Mouse (Mus musculus): ENCODE measurements around the gene Neurl1b. TPM values are rescaled to one million over a fixed set of nuclear protein-coding genes. Genes with fewer than 3 reads are reported as not detected.

Neurl1b gene
- polyA plus RNA-seq, 1 experiment from 2014 or later: 2.5 TPM

DNA sequence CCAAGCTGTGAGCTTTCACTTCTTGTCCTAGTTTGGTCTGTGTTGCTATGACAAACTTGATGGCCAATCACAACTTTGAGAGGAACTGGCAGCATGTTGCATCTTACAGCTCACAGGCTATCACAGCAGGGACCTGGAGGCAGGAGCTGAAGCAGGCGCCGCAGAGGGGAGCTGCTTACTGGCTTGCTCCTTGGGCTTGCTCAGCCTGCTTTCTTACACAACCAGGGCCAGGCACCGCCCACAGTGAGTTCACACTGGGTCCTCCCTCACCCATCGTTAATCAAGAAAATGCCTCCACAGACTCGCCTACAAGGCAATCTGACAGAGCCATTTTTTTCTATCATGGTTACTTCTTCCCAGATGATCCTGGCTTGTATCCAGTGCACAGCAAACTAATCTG, 72.6 kb downstream of the Neurl1b start:
- 61% methylated on average over 5 of the region's 5 CpGs for WGBS
- Histone ChIP-seq H3K27me3 (replicated peaks) (no peaks in the 10 kb centered on the region), H3K4me1 (no peaks in the 10 kb centered on the region), H3K4me2 (no peak overlapping the region), H3K36me3 (no peaks in the 10 kb centered on the region), H3K27ac (no peak overlapping the region), H3K9me3 (no peaks in the 10 kb centered on the region), H3K9ac (no peak overlapping the region), H3K4me3 (replicated peaks) (no peak overlapping the region)
- ATAC-seq (ENCODE audit: insufficient read depth, low FRiP score, low read depth): no peak

DNA sequence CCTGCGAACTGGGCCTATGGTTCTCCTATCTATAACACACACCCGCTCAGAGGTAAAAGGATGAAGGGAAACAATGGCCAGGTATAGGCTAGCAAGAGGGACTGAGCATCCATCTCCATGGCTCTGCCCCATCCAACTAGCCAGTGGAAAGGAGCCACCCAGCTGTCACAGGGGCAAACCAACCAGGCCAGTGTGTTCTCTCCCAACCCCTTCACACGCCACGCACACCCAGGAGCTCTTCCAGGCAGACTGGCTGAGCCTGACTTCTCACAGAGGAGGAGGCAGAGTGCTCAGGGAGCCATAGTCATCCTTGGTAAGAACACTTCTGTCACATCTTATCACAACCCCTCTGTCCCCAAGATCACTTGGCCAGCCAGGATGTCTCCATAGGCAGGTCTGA, 73.3 kb downstream of the Neurl1b start:
- Histone ChIP-seq H3K9me3 (no peaks in the 10 kb centered on the region), H3K27ac (no peak overlapping the region), H3K4me1 (no peaks in the 10 kb centered on the region), H3K9ac (no peak overlapping the region), H3K27me3 (replicated peaks) (no peaks in the 10 kb centered on the region), H3K36me3 (no peaks in the 10 kb centered on the region), H3K4me3 (replicated peaks) (no peak overlapping the region), H3K4me2 (no peak overlapping the region)
- ATAC-seq (ENCODE audit: insufficient read depth, low FRiP score, low read depth): no peak
- WGBS: 88% methylated on average over 4 of the region's 4 CpGs

DNA sequence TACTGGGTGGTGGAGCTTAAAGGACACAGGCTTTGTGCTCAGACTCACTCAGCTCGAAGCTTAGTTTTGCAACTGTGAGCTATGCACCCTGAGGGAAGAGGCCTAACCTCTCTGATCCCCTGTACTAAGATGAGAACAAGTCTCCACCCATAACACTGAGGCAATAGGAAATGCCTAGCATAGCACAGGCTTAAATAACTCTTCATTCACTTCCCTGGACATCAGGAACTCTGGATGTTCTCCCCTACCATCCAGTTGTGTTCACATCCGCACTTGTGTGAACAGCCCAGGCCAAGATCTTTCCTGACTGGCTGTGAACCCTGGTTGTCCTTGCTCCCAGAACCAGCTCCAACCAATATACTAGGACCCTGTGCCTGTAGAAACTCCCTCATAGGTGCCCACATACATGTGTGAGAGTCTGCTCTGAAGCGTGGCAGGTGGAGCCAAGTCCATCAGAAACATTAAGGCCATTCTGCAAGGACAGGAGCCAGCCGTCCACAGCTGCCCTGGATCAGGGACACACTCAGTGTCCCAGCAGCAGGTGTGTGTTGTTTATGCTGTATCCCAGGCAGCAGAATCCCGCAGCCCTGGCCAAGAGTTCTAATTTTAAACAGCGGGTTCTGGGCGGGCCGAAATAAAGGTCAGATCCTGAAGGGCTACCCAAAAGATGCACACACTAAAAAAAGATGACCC, 74.2 kb downstream of the Neurl1b start:
- no peak overlapping the region for H3K27ac ChIP-seq
- 64% methylated on average over 8 of the region's 8 CpGs for WGBS
- H3K27me3 ChIP-seq (replicated peaks): no peaks in the 10 kb centered on the region
- no peaks in the 10 kb centered on the region for H3K4me1 ChIP-seq
- no peak overlapping the region for H3K4me2 ChIP-seq
- no peak overlapping the region for H3K9ac ChIP-seq
- no peak overlapping the region for H3K4me3 ChIP-seq (replicated peaks)
- no peaks in the 10 kb centered on the region for H3K9me3 ChIP-seq
- ATAC-seq (ENCODE audit: insufficient read depth, low FRiP score, low read depth): no peak; the same call in 1 of the 2 replicates
- H3K36me3 ChIP-seq: no peaks in the 10 kb centered on the region

DNA sequence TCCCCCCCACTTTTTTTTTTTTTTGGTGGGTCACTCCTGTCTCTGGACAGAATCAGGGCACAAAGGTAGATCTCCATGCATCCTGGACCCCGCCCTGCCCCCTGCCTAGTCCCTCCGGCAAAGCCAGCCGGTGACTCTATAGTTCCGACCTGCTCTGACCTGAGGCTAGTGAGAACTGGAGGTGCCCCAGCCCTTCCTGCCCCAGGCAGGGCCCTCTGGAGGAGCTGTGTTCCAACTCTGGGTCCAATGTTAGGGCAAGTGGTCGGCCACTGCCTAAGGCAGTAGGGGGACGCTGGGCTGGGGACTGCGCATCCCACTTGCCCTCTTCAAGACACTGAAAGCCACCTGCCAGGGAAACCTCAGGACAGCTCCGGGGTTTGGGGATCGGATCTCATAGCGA, 75.4 kb downstream of the Neurl1b start:
- H3K27ac ChIP-seq: no peak overlapping the region
- H3K4me2 ChIP-seq: no peak overlapping the region
- no peaks in the 10 kb centered on the region for H3K4me1 ChIP-seq
- H3K36me3 ChIP-seq: no peaks in the 10 kb centered on the region
- no peaks in the 10 kb centered on the region for H3K27me3 ChIP-seq (replicated peaks)
- H3K4me3 ChIP-seq (replicated peaks): no peak overlapping the region
- no peak for ATAC-seq (ENCODE audit: insufficient read depth, low FRiP score, low read depth)
- H3K9me3 ChIP-seq: no peaks in the 10 kb centered on the region
- WGBS: 85% methylated on average over 10 of the region's 10 CpGs
- H3K9ac ChIP-seq: no peak overlapping the region

DNA sequence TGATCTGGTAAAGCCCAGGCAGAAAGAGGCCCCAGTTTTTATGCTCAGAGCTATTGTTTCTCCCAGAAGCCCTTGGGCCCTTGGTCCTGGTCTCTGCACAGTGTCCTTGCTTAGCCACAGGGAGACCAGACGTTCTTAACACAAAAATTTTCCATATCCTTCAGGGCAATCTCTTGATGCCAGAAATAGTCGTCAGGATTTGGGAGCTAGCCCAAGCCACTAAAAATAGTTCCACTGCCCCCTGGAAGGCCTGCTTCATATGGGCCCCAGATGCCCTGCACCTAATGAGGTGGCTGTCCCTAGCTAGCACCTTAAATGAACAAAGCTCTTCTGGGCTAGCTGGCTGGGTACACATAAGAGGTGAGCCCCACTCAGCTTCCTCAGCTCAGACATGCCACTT, 76.3 kb downstream of the Neurl1b start:
- Histone ChIP-seq H3K9me3 (no peaks in the 10 kb centered on the region), H3K4me3 (replicated peaks) (no peak overlapping the region), H3K36me3 (no peaks in the 10 kb centered on the region), H3K4me1 (no peaks in the 10 kb centered on the region), H3K9ac (no peak overlapping the region), H3K27me3 (replicated peaks) (no peaks in the 10 kb centered on the region), H3K4me2 (no peak overlapping the region), H3K27ac (no peak overlapping the region)
- 66% methylated on average over 2 of the region's 2 CpGs for WGBS
- ATAC-seq (ENCODE audit: insufficient read depth, low FRiP score, low read depth): no peak

DNA sequence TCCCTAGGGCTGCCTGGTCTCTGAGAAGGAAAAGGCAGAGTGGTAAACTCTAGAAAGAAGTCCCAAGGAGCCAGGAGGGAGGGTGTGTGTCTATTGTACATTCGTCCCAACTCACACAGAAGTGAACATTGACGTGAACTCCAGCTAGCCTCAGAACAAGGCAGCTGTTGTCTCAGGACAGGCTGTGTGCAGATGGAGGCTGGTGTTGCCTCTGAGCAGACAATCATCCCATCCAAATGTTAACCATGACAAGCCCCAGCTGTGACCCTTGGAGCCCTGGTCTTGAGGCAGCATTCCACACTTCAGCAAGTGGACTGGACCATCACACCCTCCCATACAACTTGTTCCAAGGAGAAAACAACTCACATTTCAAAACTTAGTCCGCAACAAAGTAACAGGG, 77.6 kb downstream of the Neurl1b start:
- Histone ChIP-seq H3K27ac (no peak overlapping the region), H3K4me3 (replicated peaks) (no peak overlapping the region), H3K36me3 (no peaks in the 10 kb centered on the region), H3K9ac (no peak overlapping the region), H3K9me3 (no peaks in the 10 kb centered on the region), H3K4me2 (no peak overlapping the region), H3K27me3 (replicated peaks) (no peaks in the 10 kb centered on the region), H3K4me1 (no peaks in the 10 kb centered on the region)
- 78% methylated on average over 3 of the region's 3 CpGs for WGBS
- no peak for ATAC-seq (ENCODE audit: insufficient read depth, low FRiP score, low read depth)

DNA sequence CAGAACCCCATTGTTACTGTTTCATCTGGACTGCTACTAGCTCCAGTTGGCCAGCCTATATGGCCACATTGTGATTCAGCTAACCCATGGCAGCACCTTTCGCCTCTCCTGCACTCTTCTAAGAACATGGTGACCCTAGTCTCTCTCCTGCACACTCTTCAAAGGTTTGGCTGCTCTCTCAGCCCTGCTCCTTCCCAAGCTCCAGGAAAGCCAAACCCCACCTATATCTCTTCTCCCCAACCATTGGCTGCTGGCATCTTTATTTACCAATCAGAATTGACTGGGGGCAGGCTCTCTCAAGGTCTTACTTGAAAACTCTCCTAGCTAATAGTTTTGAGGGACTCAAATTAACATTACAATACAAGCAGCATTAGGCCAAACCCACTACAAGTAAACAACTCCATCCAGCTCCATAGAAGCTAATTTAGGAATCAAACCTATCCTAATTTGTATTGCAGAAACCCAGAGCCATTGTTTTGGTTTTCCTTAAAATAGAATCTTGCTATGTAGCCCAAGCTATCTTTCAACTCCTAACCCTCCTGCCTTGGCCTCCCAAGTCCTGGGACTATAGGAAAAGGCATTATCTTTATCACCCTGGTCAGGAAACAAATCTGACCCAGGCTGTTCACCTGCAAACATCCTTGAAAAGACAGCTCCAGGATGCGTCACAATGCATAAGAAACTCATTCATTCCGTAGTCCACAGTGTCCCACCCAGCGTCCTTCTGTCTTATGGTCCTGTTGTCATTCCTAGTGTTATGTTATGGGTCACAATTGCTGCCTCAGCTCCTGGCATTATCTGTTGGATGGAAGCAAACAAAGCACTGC, 80.2 kb downstream of the Neurl1b start:
- H3K9me3 ChIP-seq: no peaks in the 10 kb centered on the region
- ATAC-seq (ENCODE audit: insufficient read depth, low FRiP score, low read depth): no peak
- no peak overlapping the region for H3K4me3 ChIP-seq (replicated peaks)
- no peak overlapping the region for H3K4me2 ChIP-seq
- H3K36me3 ChIP-seq: no peaks in the 10 kb centered on the region
- no peaks in the 10 kb centered on the region for H3K4me1 ChIP-seq
- H3K27me3 ChIP-seq (replicated peaks): no peaks in the 10 kb centered on the region
- WGBS: 81% methylated on average over 4 of the region's 4 CpGs
- no peak overlapping the region for H3K27ac ChIP-seq
- H3K9ac ChIP-seq: no peak overlapping the region

Other genes with a start within 250 kb of the Neurl1b start
- 121 and 146 TPM in 2 replicates for gene Pdia2, start 215.7 kb upstream of the Neurl1b start, polyA plus RNA-seq (2015; fragmentation: Nextera tagmentation; extraction: Ambion mirVana)
- gene Rgs11, start 211.9 kb upstream of the Neurl1b start, polyA plus RNA-seq (2015; fragmentation: Nextera tagmentation; extraction: Ambion mirVana): 27.2 and 32.1 TPM in 2 replicates
- gene Arhgdig, start 207.0 kb upstream of the Neurl1b start, polyA plus RNA-seq (2015; fragmentation: Nextera tagmentation; extraction: Ambion mirVana): 118 and 143 TPM in 2 replicates
- 73.6 and 75.6 TPM in 2 replicates for gene Fam234a, start 170.6 kb upstream of the Neurl1b start, polyA plus RNA-seq (2015; fragmentation: Nextera tagmentation; extraction: Ambion mirVana)
- 91.1 and 97.0 TPM in 2 replicates for gene Luc7l, start 161.9 kb upstream of the Neurl1b start, polyA plus RNA-seq (2015; fragmentation: Nextera tagmentation; extraction: Ambion mirVana)
- gene Ergic1, start 146.7 kb downstream of the Neurl1b start, polyA plus RNA-seq (2015; fragmentation: Nextera tagmentation; extraction: Ambion mirVana): 106 and 113 TPM in 2 replicates
- 15.8 and 19.3 TPM in 2 replicates for gene Dusp1, start 147.3 kb downstream of the Neurl1b start, polyA plus RNA-seq (2015; fragmentation: Nextera tagmentation; extraction: Ambion mirVana)
- 231 and 255 TPM in 2 replicates for gene Atp6v0e, start 248.4 kb downstream of the Neurl1b start, polyA plus RNA-seq (2015; fragmentation: Nextera tagmentation; extraction: Ambion mirVana)

Measured in stomach, embryonic 15.5 days (tissue).